Mouse (Mus musculus): Measurements from ENCODE around the gene Serpinf1. TPM values are rescaled to one million over a fixed set of nuclear protein-coding genes. Genes with fewer than 3 reads are reported as not detected.
A peak's percentile ranks its signal among the peaks of the same experiment; 100 is the strongest.

Gene Serpinf1
- polyA plus RNA-seq, 1 experiment from 2014 or later: 237 TPM

- Histone ChIP-seq H3K4me2 (replicated peaks) (no peak overlapping the region), H3K9ac (no peak overlapping the region), H3K9me3 (no peaks in the 10 kb centered on the region), H3K36me3 (peaks cover 7% of the 10 kb centered on the region; the same call in 1 of the 2 replicates), H3K4me3 (no peak overlapping the region), H3K27me3 (no peaks in the 10 kb centered on the region), H3K27ac (no peak overlapping the region), H3K4me1 (no peaks in the 10 kb centered on the region)
- 88% methylated on average over 3 of the region's 3 CpGs for WGBS
- no peak for ATAC-seq (ENCODE audit: insufficient number of reproducible peaks, insufficient read depth, low FRiP score, low TSS enrichment)
These were observed 17.4 kb upstream of the Serpinf1 start for GRCm38 (mm10) chr11:75439951-75440350.

- no peak within 1 kb of the TSS for H3K27ac ChIP-seq
- no peaks in the 10 kb centered on the region for H3K4me1 ChIP-seq
- no peak within 1 kb of the TSS for H3K9ac ChIP-seq
- peaks cover 7% of the 10 kb centered on the region; the same call in 1 of the 2 replicates for H3K36me3 ChIP-seq
- 91% methylated on average over 6 of the region's 6 CpGs for WGBS
- no peak within 1 kb of the TSS for H3K4me2 ChIP-seq (replicated peaks)
- H3K4me3 ChIP-seq: no peak within 1 kb of the TSS
- ATAC-seq (ENCODE audit: insufficient number of reproducible peaks, insufficient read depth, low FRiP score, low TSS enrichment): no peak
- no peaks in the 10 kb centered on the region for H3K27me3 ChIP-seq
- 0 out of 2 replicates have a peak, but pooled peaks cover 1% of the 10 kb centered on the region for H3K9me3 ChIP-seq
These were observed 16.9 kb upstream of the Serpinf1 start, which contains the start of gene Serpinf2 for GRCm38 (mm10) chr11:75439363-75439762. Serpinf2 (minus strand) TSS chr11:75439591.

GRCm38 (mm10) chr11:75438804-75439203 lies 16.3 kb upstream of the Serpinf1 start:
- Histone ChIP-seq H3K27me3 (no peaks in the 10 kb centered on the region), H3K4me1 (no peaks in the 10 kb centered on the region), H3K4me3 (no peak overlapping the region), H3K9me3 (0 out of 2 replicates have a peak, but pooled peaks cover 4% of the 10 kb centered on the region), H3K4me2 (replicated peaks) (no peak overlapping the region), H3K27ac (no peak overlapping the region), H3K36me3 (peaks cover 7% of the 10 kb centered on the region; the same call in 1 of the 2 replicates), H3K9ac (no peak overlapping the region)
- WGBS: 87% methylated on average over 3 of the region's 3 CpGs
- no peak for ATAC-seq (ENCODE audit: insufficient number of reproducible peaks, insufficient read depth, low FRiP score, low TSS enrichment)

GRCm38 (mm10) chr11:75438194-75438593 lies 15.7 kb upstream of the Serpinf1 start:
- Histone ChIP-seq H3K4me2 (replicated peaks) (no peak overlapping the region), H3K27me3 (no peaks in the 10 kb centered on the region), H3K9ac (no peak overlapping the region), H3K4me3 (no peak overlapping the region), H3K4me1 (no peaks in the 10 kb centered on the region), H3K27ac (no peak overlapping the region), H3K36me3 (peaks cover 7% of the 10 kb centered on the region; the same call in 1 of the 2 replicates), H3K9me3 (0 out of 2 replicates have a peak, but pooled peaks cover 4% of the 10 kb centered on the region)
- no peak for ATAC-seq (ENCODE audit: insufficient number of reproducible peaks, insufficient read depth, low FRiP score, low TSS enrichment)
- 81% methylated on average over 13 of the region's 13 CpGs for WGBS

- Histone ChIP-seq H3K27ac (no peak overlapping the region), H3K36me3 (no peaks in the 10 kb centered on the region), H3K27me3 (no peaks in the 10 kb centered on the region), H3K9me3 (0 out of 2 replicates have a peak, but pooled peaks cover 4% of the 10 kb centered on the region), H3K4me1 (no peaks in the 10 kb centered on the region), H3K4me3 (no peak overlapping the region), H3K9ac (no peak overlapping the region), H3K4me2 (replicated peaks) (no peak overlapping the region)
- WGBS: 84% methylated on average over 5 of the region's 5 CpGs
- no peak for ATAC-seq (ENCODE audit: insufficient number of reproducible peaks, insufficient read depth, low FRiP score, low TSS enrichment)
These were observed 11.6 kb upstream of the Serpinf1 start for GRCm38 (mm10) chr11:75434138-75434537.

GRCm38 (mm10) chr11:75431307-75431706 lies 8.8 kb upstream of the Serpinf1 start:
- ATAC-seq (ENCODE audit: insufficient number of reproducible peaks, insufficient read depth, low FRiP score, low TSS enrichment): no peak
- H3K27ac ChIP-seq: no peak overlapping the region
- H3K4me3 ChIP-seq: no peak overlapping the region
- no peak overlapping the region for H3K4me2 ChIP-seq (replicated peaks)
- no peaks in the 10 kb centered on the region for H3K27me3 ChIP-seq
- H3K36me3 ChIP-seq: no peaks in the 10 kb centered on the region
- WGBS: 74% methylated on average over 11 of the region's 11 CpGs
- no peaks in the 10 kb centered on the region for H3K4me1 ChIP-seq
- H3K9me3 ChIP-seq: 0 out of 2 replicates have a peak, but pooled peaks cover 4% of the 10 kb centered on the region
- no peak overlapping the region for H3K9ac ChIP-seq

- no peak for ATAC-seq (ENCODE audit: insufficient number of reproducible peaks, insufficient read depth, low FRiP score, low TSS enrichment)
These were observed 6.7 kb upstream of the Serpinf1 start for GRCm38 (mm10) chr11:75429019-75429705.

GRCm38 (mm10) chr11:75424459-75424858 lies 2.0 kb upstream of the Serpinf1 start:
- WGBS: 85% methylated on average over 3 of the region's 3 CpGs
- Histone ChIP-seq H3K27me3 (no peaks in the 10 kb centered on the region), H3K9me3 (no peaks in the 10 kb centered on the region), H3K4me3 (no peak overlapping the region), H3K4me1 (peaks cover 28% of the 10 kb centered on the region), H3K9ac (no peak overlapping the region), H3K36me3 (no peaks in the 10 kb centered on the region), H3K27ac (no peak overlapping the region), H3K4me2 (replicated peaks) (no peak overlapping the region)
- no peak for ATAC-seq (ENCODE audit: insufficient number of reproducible peaks, insufficient read depth, low FRiP score, low TSS enrichment)

More at GRCm38 (mm10) chr11:75429019-75429705, 6.7 kb upstream of the Serpinf1 start:
- Histone ChIP-seq H3K9me3 (0 out of 2 replicates have a peak, but pooled peaks cover 1% of the 10 kb centered on the region), H3K27ac (no peak overlapping the region), H3K36me3 (no peaks in the 10 kb centered on the region), H3K4me3 (no peak overlapping the region), H3K4me2 (replicated peaks) (no peak overlapping the region), H3K27me3 (no peaks in the 10 kb centered on the region), H3K9ac (no peak overlapping the region), H3K4me1 (no peaks in the 10 kb centered on the region)
- WGBS: 86% methylated on average over 9 of the region's 9 CpGs

GRCm38 (mm10) chr11:75424033-75424432 lies 1.5 kb upstream of the Serpinf1 start:
- WGBS: 94% methylated on average over 9 of the region's 9 CpGs

GRCm38 (mm10) chr11:75423091-75423490 lies 590 bp upstream of the Serpinf1 start:
- WGBS: 86% methylated on average over 3 of the region's 3 CpGs
- no peak overlapping the region for H3K27ac ChIP-seq

More at GRCm38 (mm10) chr11:75424033-75424432, 1.5 kb upstream of the Serpinf1 start:
- no peaks in the 10 kb centered on the region for H3K27me3 ChIP-seq
- no peak for ATAC-seq (ENCODE audit: insufficient number of reproducible peaks, insufficient read depth, low FRiP score, low TSS enrichment)
- H3K27ac ChIP-seq: no peak overlapping the region
- H3K9me3 ChIP-seq: no peaks in the 10 kb centered on the region
- no peak overlapping the region for H3K4me3 ChIP-seq
- H3K9ac ChIP-seq: no peak overlapping the region
- H3K36me3 ChIP-seq: no peaks in the 10 kb centered on the region
- H3K4me2 ChIP-seq (replicated peaks): no peak overlapping the region
- H3K4me1 ChIP-seq: peaks cover 28% of the 10 kb centered on the region

GRCm38 (mm10) chr11:75421375-75422012 lies 1.0 kb downstream of the Serpinf1 start:
- peak; percentile 70; the same call in 1 of the 2 replicates for ATAC-seq (ENCODE audit: insufficient number of reproducible peaks, insufficient read depth, low FRiP score, low TSS enrichment)
- H3K4me3 ChIP-seq: peak overlapping the region; percentile 64
- no peaks in the 10 kb centered on the region for H3K27me3 ChIP-seq
- no peaks in the 10 kb centered on the region for H3K9me3 ChIP-seq
- 10% methylated on average over 6 of the region's 6 CpGs for WGBS
- H3K4me1 ChIP-seq: peaks cover 28% of the 10 kb centered on the region
- peak overlapping the region; percentile 83 for H3K4me2 ChIP-seq (replicated peaks)
- H3K36me3 ChIP-seq: peaks cover 10% of the 10 kb centered on the region
- peak overlapping the region; percentile 84 for H3K27ac ChIP-seq
- H3K9ac ChIP-seq: peak overlapping the region; percentile 64

More at GRCm38 (mm10) chr11:75423091-75423490, 590 bp upstream of the Serpinf1 start:
- ATAC-seq (ENCODE audit: insufficient number of reproducible peaks, insufficient read depth, low FRiP score, low TSS enrichment): no peak
- 0 out of 2 replicates have a peak, but pooled peaks cover 1% of the 10 kb centered on the region for H3K36me3 ChIP-seq
- peaks cover 28% of the 10 kb centered on the region for H3K4me1 ChIP-seq
- H3K4me2 ChIP-seq (replicated peaks): no peak overlapping the region
- H3K9me3 ChIP-seq: no peaks in the 10 kb centered on the region
- no peak overlapping the region for H3K4me3 ChIP-seq
- H3K9ac ChIP-seq: no peak overlapping the region
- no peaks in the 10 kb centered on the region for H3K27me3 ChIP-seq

Measured in embryonic facial prominence, embryonic 12.5 days (tissue).